Mouse (Mus musculus) limb, embryonic 14.5 days (tissue): Measurements from ENCODE around the gene Sdk1. TPM values are rescaled to one million over a fixed set of nuclear protein-coding genes. Genes with fewer than 3 reads are reported as not detected.
"Not testable (repeated sequence)": the region's sequence is repeated elsewhere in the genome, so short reads cannot be mapped to it uniquely, and the experiment has no call there.

Experiments used
- ATAC-seq: fragments of 200-750 bp; cut with Nextera tagmentation; 2 replicates; pipeline ENCODE4 v1.8.0; 2017; ENCODE audit warnings: low read depth, moderate number of reproducible peaks, moderate TSS enrichment; ENCODE audit not compliant: low FRiP score
- DNase-seq: peaks from one replicate; pipeline ENCODE4 v3.0.0-alpha.2; 2015; ENCODE audit warnings: low spot score
- H3K27ac ChIP-seq: fragments of 300-500 bp; sonication (generic); replicated peaks from 2 replicates; pipeline ENCODE4 v1.5.1; 2014; ENCODE audit warnings: low read depth, mild to moderate bottlenecking, low read length, moderate library complexity, mixed read lengths
- H3K27me3 ChIP-seq: fragments of 300-500 bp; sonication (generic); 2 replicates; pipeline ENCODE4 v1.6.1; 2014; ENCODE audit warnings: low read length, mixed read lengths; ENCODE audit not compliant: control insufficient read depth, insufficient read depth
- H3K36me3 ChIP-seq: fragments of 300-500 bp; sonication (generic); 2 replicates; pipeline ENCODE4 v1.6.1; 2014; ENCODE audit warnings: mild to moderate bottlenecking, low read length, moderate library complexity, mixed read lengths; ENCODE audit not compliant: control insufficient read depth, insufficient read depth
- H3K4me1 ChIP-seq: fragments of 300-500 bp; sonication (generic); 2 replicates; pipeline ENCODE4 v1.6.1; 2014; ENCODE audit warnings: antibody characterized with exemption, low read length, mixed read lengths; ENCODE audit not compliant: control insufficient read depth, insufficient read depth
- H3K4me2 ChIP-seq: fragments of 300-500 bp; sonication (generic); replicated peaks from 2 replicates; pipeline ENCODE4 v1.6.1; 2014; ENCODE audit warnings: low read depth, mild to moderate bottlenecking, low read length, moderate library complexity; ENCODE audit not compliant: severe bottlenecking
- H3K4me3 ChIP-seq: fragments of 300-500 bp; sonication (generic); replicated peaks from 2 replicates; pipeline ENCODE4 v1.5.1; 2014; ENCODE audit warnings: low read length
- H3K9ac ChIP-seq: fragments of 300-500 bp; sonication (generic); 2 replicates; pipeline ENCODE4 v1.6.1; 2014; ENCODE audit warnings: mild to moderate bottlenecking, low read depth, low read length, moderate library complexity; ENCODE audit not compliant: severe bottlenecking
- H3K9me3 ChIP-seq: fragments of 300-500 bp; sonication (generic); 2 replicates; pipeline ENCODE4 v1.6.1; 2016; ENCODE audit warnings: low read length; ENCODE audit not compliant: control insufficient read depth
- POLR2A ChIP-seq: fragments of 200-500 bp; IDR thresholded peaks from 2 replicates; pipeline ENCODE4 v1.8.0; 2012; ENCODE audit warnings: inconsistent platforms, mild to moderate bottlenecking, moderate library complexity, borderline replicate concordance; ENCODE audit not compliant: insufficient read depth, insufficient read length; ENCODE audit errors: extremely low read depth
- WGBS: fragments of 180-500 bp; shearing (Covaris S2); extraction: QIAGEN DNeasy Blood & Tissue Kit; methylation state at CpG from one replicate; pipeline ENCODE4 v1.1.7; 2014; 5-methylcytosine and 5-hydroxymethylcytosine counted together
- polyA plus RNA-seq, 2 experiments: library from polyadenylated mRNA; depleted of rRNA in 1 of 2; stranded (reverse) in 1 of 2; unstranded in 1 of 2; fragments of >200 nt; fragmentation: Nextera tagmentation in 1 of 2; extraction: Ambion mirVana in 1 of 2; gene quantifications; 2 replicates each; pipeline versions ENCODE4 v1.2.1 to v1.2.3; 2012 to 2014

Sdk1 gene
- polyA plus RNA-seq, 2 experiments = 2.8 to 7.2 TPM

GRCm38 (mm10) chr5:141631641-141632040 is 390.4 kb downstream of the Sdk1 start:
- no peak for TF ChIP-seq POLR2A
- 79% methylated on average over 5 of the region's 5 CpGs for WGBS

GRCm38 (mm10) chr5:141633271-141633670 is 392.0 kb downstream of the Sdk1 start:
- H3K4me1 ChIP-seq = 0 out of 2 replicates have a peak, but pooled peaks cover 2% of the 10 kb centered on the region
- no peaks in the 10 kb centered on the region for H3K27me3 ChIP-seq
- H3K9ac ChIP-seq = no peak overlapping the region
- no peak overlapping the region for H3K27ac ChIP-seq
- 59% methylated on average over 4 of the region's 4 CpGs for WGBS
- ATAC-seq = no peak
- H3K4me2 ChIP-seq = no peak overlapping the region
- H3K4me3 ChIP-seq = no peak overlapping the region
- H3K36me3 ChIP-seq = no peaks in the 10 kb centered on the region
- no peaks in the 10 kb centered on the region for H3K9me3 ChIP-seq
- no peak for TF ChIP-seq POLR2A
- no peak for DNase-seq

More at GRCm38 (mm10) chr5:141631641-141632040, 390.4 kb downstream of the Sdk1 start:
- Histone ChIP-seq H3K9ac (no peak overlapping the region), H3K36me3 (no peaks in the 10 kb centered on the region), H3K4me3 (no peak overlapping the region), H3K27me3 (no peaks in the 10 kb centered on the region), H3K27ac (no peak overlapping the region), H3K4me1 (0 out of 2 replicates have a peak, but pooled peaks cover 2% of the 10 kb centered on the region), H3K4me2 (no peak overlapping the region), H3K9me3 (no peaks in the 10 kb centered on the region)
- no peak for ATAC-seq
- DNase-seq = no peak

DNA sequence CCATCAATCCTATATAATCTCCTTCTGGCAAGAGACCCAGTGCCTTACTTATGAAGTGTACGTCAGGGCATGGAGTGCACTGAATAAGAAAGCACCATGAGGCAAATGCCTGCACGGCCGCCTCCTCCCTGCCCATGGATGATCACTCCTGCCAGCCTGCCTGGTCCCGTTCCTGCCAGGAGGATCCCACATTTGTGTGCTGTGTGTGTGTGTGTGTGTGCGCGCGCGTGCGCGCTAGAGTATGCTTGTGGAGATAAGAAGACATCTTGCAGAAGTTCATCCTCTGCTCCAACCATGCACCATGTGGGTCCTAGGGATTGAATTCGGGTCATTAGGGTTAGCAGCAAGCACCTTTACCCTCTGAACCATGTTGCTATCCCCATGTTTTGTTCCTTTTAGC is 395.1 kb downstream of the Sdk1 start:
- Histone ChIP-seq H3K27me3 (no peaks in the 10 kb centered on the region), H3K9me3 (no peaks in the 10 kb centered on the region), H3K4me1 (0 out of 2 replicates have a peak, but pooled peaks cover 2% of the 10 kb centered on the region), H3K4me3 (no peak overlapping the region), H3K9ac (no peak overlapping the region), H3K4me2 (no peak overlapping the region), H3K36me3 (no peaks in the 10 kb centered on the region), H3K27ac (no peak overlapping the region)
- TF ChIP-seq POLR2A = no peak
- ATAC-seq = no peak
- WGBS = 92% methylated on average over 11 of the region's 11 CpGs
- DNase-seq = no peak

DNA sequence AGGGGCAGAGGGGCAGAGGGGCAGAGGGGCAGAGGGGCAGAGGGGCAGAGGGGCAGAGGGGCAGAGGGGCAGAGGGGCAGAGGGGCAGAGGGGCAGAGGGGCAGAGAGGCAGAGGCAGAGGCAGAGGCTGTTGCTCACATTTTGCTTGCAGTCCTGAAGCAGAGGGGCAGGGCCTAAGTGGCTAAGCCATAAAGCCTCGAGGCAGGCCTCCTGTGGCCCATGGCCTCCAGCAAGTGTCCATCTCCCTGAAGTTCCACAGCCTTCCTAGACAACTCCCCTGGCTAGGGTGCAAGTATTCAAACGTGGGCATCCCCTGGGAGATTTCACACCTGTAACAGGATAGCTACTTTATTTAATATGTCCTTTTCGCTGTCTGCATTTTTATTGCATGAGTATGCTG is 395.8 kb downstream of the Sdk1 start:
- not testable (repeated sequence) for ATAC-seq, DNase-seq, H3K4me2 ChIP-seq, H3K4me1 ChIP-seq, H3K27ac ChIP-seq, H3K36me3 ChIP-seq, H3K9ac ChIP-seq, H3K27me3 ChIP-seq, H3K9me3 ChIP-seq, H3K4me3 ChIP-seq
- 48% methylated on average over 3 of the region's 3 CpGs for WGBS

DNA sequence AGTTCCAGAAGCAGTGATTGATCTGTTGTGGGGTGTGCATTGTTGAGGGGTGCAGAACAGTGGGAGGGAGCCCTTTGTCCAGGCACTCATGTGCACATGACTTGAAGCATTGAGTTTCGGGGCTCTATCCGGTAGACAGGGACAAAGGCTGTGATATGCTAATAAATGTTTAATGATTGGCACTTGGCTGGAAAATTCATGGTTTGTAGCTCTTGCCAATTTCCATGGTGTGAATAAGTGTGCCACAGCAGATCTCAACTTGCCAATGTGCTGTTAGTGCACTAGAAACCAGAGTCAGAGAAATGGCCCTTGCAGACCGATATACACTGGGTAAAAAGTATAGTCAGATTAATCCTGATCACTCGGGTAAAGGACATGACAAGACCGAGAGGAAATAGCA is 404.4 kb downstream of the Sdk1 start:
- TF ChIP-seq POLR2A = no peak
- Histone ChIP-seq H3K36me3 (no peaks in the 10 kb centered on the region), H3K4me2 (no peak overlapping the region), H3K4me1 (no peaks in the 10 kb centered on the region), H3K27me3 (no peaks in the 10 kb centered on the region), H3K27ac (no peak overlapping the region), H3K4me3 (no peak overlapping the region), H3K9me3 (no peaks in the 10 kb centered on the region), H3K9ac (no peak overlapping the region)
- no peak for DNase-seq
- ATAC-seq = no peak
- WGBS = 81% methylated on average over 5 of the region's 5 CpGs

DNA sequence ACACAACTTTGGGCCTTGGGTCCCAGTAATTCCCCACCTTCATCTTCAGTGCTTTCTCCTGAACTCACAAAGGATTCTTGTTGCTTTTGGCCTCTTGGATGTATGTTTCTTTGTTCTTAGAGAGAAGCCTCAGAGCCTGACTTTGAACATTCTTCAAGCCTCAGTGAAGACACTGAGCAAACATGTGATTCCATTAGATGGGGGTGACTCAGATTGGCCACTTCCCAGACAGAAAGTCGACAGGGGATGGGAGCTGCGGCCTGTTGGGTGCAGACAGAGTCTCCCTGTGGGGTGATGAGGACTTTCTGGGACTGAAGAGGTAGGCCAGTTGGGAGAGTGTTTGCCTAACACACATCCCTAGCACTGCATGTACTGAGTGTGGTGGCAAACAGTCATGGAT is 405.3 kb downstream of the Sdk1 start:
- WGBS = 80% methylated on average over 2 of the region's 2 CpGs
- Histone ChIP-seq H3K4me2 (no peak overlapping the region), H3K9ac (no peak overlapping the region), H3K4me1 (no peaks in the 10 kb centered on the region), H3K4me3 (no peak overlapping the region), H3K9me3 (no peaks in the 10 kb centered on the region), H3K36me3 (no peaks in the 10 kb centered on the region), H3K27ac (no peak overlapping the region), H3K27me3 (no peaks in the 10 kb centered on the region)
- no peak for TF ChIP-seq POLR2A
- DNase-seq = no peak
- no peak for ATAC-seq
